Mouse (Mus musculus): ENCODE measurements around the gene Eppin.
A peak's percentile ranks its signal among the peaks of the same experiment; 100 is the strongest.
"Not testable (repeated sequence)": the region's sequence is repeated elsewhere in the genome, so short reads cannot be mapped to it uniquely, and the experiment has no call there.

Eppin gene

GRCm38 (mm10) chr2:164593494-164593893 lies at the start of gene Eppin:
TSS of gene Eppin (minus strand) at chr2:164593594.
- no peak for DNase-seq (ENCODE audit: low read depth)

GRCm38 (mm10) chr2:164641881-164642673 lies 48.7 kb upstream of the Eppin start:
- DNase-seq (ENCODE audit: low read depth) = no peak

GRCm38 (mm10) chr2:164641129-164641528 lies 47.7 kb upstream of the Eppin start:
- DNase-seq (ENCODE audit: low read depth) = peak; percentile 18

DNA sequence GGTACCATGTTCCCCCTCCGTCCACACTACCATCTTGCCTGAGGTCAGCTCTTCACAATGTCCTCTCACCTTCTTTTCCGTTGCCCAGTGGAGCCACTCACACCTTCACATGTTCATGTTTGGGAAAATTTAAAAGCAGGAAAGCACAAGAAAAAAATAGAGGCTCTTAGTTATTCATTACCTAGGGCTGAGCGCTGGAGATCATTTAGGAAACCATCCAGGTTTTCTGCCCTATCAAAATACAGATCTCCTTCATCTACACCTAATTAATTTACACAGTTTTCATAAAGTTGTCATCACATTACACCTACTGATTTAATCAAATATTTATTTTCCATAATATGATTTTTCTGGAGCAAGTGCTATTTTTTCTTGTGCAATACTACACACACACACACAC lies 45.3 kb upstream of the Eppin start, which contains the start of gene Wfdc16:
Wfdc16 (minus strand) TSS at position 101 of the 400 bp plus-strand sequence.
- no peak for DNase-seq (ENCODE audit: low read depth)

GRCm38 (mm10) chr2:164635266-164635665 lies 41.9 kb upstream of the Eppin start:
- DNase-seq (ENCODE audit: low read depth) = no peak

DNA sequence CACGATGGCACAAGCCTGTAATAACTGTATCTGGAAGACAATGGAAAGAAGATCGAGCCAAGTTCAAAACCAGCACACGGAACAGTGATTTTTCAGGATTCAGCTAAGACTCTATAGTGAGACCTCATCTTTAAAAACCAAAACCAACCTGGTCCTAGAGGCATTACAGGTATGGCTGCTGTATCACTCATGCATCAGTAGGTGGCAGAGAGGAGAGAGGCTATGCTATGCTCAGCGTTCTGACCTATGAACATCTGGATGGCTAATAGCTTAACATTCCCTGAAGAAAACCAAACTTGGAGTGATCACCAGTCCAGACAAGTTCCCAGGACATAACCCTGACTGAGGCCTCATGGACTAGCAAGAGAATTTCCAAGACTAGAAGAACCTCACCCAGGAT lies 28.4 kb upstream of the Eppin start:
- no peak for DNase-seq (ENCODE audit: low read depth)

DNA sequence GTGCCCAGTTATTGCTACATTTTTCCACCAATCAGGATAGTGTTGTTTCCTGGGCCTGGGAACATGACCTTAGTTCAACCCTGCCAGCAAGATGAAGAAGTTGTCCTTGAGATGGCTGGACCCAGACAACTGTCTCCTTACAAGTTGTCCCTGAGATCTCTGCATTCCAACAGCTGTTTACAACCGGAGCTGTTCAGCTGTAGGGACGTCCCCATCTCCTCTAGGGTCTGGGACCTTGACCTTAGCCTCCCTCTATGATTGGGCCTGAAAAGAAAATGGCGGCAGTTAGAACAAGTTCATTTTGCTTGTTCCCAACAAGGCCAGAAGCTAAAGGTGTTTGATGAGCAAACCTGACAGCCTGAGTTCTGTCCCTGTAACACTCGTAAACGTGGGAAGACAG lies 25.7 kb upstream of the Eppin start:
- no peak for DNase-seq (ENCODE audit: low read depth)

- DNase-seq (ENCODE audit: low read depth) = no peak
These were observed 22.0 kb upstream of the Eppin start for GRCm38 (mm10) chr2:164615386-164615785.

GRCm38 (mm10) chr2:164613471-164613870 lies 20.1 kb upstream of the Eppin start, which contains the start of the genes Wfdc6b and Wfdc8:
TSS of gene Wfdc6b (plus strand) at chr2:164613522.
TSS of gene Wfdc8 (minus strand) at chr2:164613626.
- DNase-seq (ENCODE audit: low read depth) = not testable (repeated sequence)

GRCm38 (mm10) chr2:164608781-164609180 lies 15.4 kb upstream of the Eppin start:
- no peak for DNase-seq (ENCODE audit: low read depth)

DNA sequence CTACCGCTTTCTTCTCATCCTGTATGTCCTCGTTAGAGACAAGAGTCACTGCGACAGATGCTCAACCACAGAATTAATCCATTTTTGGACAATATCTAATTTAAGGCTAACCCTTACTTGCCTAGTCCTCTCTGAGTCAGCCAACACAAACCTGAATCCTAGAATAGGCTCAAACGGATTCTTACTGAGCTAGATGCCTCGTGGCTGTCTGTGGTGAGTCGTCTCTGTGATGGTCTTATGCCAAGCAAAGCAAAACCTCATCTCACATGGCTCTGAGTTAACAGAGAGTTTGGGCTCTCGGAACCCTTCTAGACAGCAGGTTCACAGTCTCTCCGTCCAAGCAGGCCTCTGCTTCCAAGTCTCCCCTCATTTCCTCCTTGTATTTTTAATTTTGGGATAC lies 11.0 kb upstream of the Eppin start:
- DNase-seq (ENCODE audit: low read depth) = no peak

GRCm38 (mm10) chr2:164603482-164603881 lies 10.1 kb upstream of the Eppin start:
- DNase-seq (ENCODE audit: low read depth) = no peak

DNA sequence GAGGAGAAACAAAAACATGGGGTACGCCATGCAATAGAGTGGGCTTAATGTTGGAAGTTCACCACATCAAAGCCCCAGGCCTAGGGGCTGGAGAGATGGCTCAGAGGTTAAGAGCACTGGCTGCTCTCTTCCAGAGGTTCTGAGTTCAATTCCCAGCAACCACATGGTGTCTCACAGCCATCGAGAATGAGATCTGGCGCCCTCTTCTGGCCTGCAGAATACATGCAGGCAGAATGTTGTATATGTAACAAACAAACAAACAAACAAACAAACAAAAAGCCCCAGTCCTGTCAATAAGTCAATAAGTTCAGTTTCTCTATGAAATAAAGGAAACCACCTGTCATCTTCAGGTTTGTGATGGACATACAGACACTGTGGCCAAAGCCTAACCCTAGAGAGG lies 6.8 kb upstream of the Eppin start:
- no peak for DNase-seq (ENCODE audit: low read depth)

- DNase-seq (ENCODE audit: low read depth) = peak; percentile 14
These were observed 1.4 kb downstream of the Eppin start for GRCm38 (mm10) chr2:164592014-164592413.

GRCm38 (mm10) chr2:164585025-164585725 lies 8.2 kb downstream of the Eppin start, which contains the start of gene Wfdc6a:
TSS of gene Wfdc6a (minus strand) at chr2:164585447.
- not testable (repeated sequence) for DNase-seq (ENCODE audit: low read depth)

GRCm38 (mm10) chr2:164573359-164573758 lies 20.0 kb downstream of the Eppin start, which contains the start of gene Spint3:
TSS of gene Spint3 (minus strand) at chr2:164573459.
- DNase-seq (ENCODE audit: low read depth) = not testable (repeated sequence)

- DNase-seq (ENCODE audit: low read depth) = no peak
These were observed 25.9 kb downstream of the Eppin start for GRCm38 (mm10) chr2:164567460-164567859.

- DNase-seq (ENCODE audit: low read depth) = no peak
These were observed 26.4 kb downstream of the Eppin start for GRCm38 (mm10) chr2:164566997-164567396.

DNA sequence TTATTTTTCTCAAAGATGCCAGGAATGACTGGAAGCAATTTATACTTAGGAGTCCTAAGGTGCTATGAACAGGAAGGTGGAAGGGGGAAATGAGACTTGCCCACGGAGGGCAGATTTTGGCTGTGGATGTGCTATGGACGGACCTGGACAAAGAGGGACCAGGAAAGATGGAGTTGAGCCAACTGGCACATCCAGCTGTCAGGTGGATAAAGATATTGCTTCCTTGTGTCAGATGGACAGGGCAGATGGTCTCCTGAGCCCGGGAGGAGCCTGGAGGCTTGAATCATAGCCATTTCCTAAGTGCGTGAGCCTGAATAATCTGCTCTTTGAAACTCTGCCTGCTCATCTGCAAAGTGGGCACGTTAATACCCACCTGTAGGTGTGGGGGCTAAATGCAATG lies 29.0 kb downstream of the Eppin start:
- no peak for DNase-seq (ENCODE audit: low read depth)

DNA sequence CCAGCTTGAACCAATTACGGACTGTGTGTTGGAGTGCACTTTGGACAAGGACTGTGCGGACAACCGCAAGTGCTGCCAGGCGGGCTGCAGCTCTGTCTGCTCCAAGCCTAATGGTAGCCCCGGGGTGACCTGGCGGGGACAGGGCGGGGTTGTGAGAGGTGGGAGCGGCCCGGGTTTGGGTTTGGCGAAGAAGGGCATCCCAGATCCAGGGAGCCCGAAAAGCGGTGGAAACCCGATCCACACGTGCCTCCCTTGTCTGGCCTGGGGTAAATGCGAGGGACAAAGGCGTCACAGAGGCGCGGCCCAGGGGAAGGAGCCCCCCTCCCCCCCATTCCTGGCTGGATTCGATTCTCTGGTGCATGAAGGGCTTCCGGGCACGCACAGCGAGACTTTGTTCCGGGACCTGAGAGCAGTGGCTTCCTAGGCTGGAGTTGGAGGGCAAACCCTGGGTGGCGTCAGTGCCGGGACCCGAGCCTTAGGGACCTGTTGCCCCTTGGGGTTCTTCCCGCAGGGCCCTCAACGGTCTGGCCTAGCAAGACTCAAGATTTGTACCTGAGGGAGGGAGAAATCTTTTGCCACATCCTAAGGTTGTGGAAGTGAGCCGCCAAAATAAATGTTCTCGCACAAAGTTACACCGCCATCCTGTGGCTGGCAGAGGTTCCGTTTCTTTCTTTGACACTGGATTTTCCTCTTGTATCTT lies 29.9 kb downstream of the Eppin start:
- peak; percentile 23 for DNase-seq (ENCODE audit: low read depth)

GRCm38 (mm10) chr2:164562391-164563188 lies 30.8 kb downstream of the Eppin start, which contains the start of gene Wfdc2:
TSS of gene Wfdc2 (plus strand) at chr2:164562413.
- DNase-seq (ENCODE audit: low read depth) = no peak
